Mouse (Mus musculus) embryonic facial prominence, embryonic 12.5 days (tissue): ENCODE results near the gene Dpy19l3. TPM values are rescaled to one million over a fixed set of nuclear protein-coding genes. Genes with fewer than 3 reads are reported as not detected.

ENCODE experiments used
- ATAC-seq: fragments of 200-750 bp; cut with Nextera tagmentation; 2 replicates; pipeline ENCODE4 v1.8.0; 2017; ENCODE audit not compliant: insufficient number of reproducible peaks, insufficient read depth, low FRiP score, low TSS enrichment
- H3K27ac ChIP-seq: fragments of 300-500 bp; sonication (generic); 2 replicates; pipeline ENCODE4 v1.5.1; 2016; ENCODE audit warnings: mild to moderate bottlenecking
- H3K27me3 ChIP-seq: fragments of 300-500 bp; sonication (generic); 2 replicates; pipeline ENCODE4 v1.6.1; 2016; ENCODE audit warnings: mild to moderate bottlenecking, moderate library complexity
- H3K36me3 ChIP-seq: fragments of 300-500 bp; sonication (generic); 2 replicates; pipeline ENCODE4 v1.6.1; 2016; ENCODE audit warnings: mild to moderate bottlenecking
- H3K4me1 ChIP-seq: fragments of 300-500 bp; sonication (generic); 2 replicates; pipeline ENCODE4 v1.6.1; 2016
- H3K4me2 ChIP-seq: fragments of 300-500 bp; sonication (generic); replicated peaks from 2 replicates; pipeline ENCODE4 v1.6.1; 2016; ENCODE audit warnings: mild to moderate bottlenecking, moderate library complexity
- H3K4me3 ChIP-seq: fragments of 300-500 bp; sonication (generic); 2 replicates; pipeline ENCODE4 v1.5.1; 2016; ENCODE audit warnings: mild to moderate bottlenecking
- H3K9ac ChIP-seq: fragments of 300-500 bp; sonication (generic); 2 replicates; pipeline ENCODE4 v1.6.1; 2016; ENCODE audit warnings: mild to moderate bottlenecking, moderate library complexity
- H3K9me3 ChIP-seq: fragments of 300-500 bp; sonication (generic); 2 replicates; pipeline ENCODE4 v1.6.1; 2016; ENCODE audit warnings: mild to moderate bottlenecking, moderate library complexity
- WGBS: fragments of 180-500 bp; shearing (Covaris S2); methylation state at CpG from one replicate; pipeline ENCODE4 v1.1.7; 2016; 5-methylcytosine and 5-hydroxymethylcytosine counted together
- polyA plus RNA-seq: library from polyadenylated mRNA; unstranded; fragments of >200 nt; fragmentation: Nextera tagmentation; extraction: Ambion mirVana; gene quantifications from 2 replicates; pipeline ENCODE4 v1.2.1, GENCODE M21; 2016

The Dpy19l3 gene
- polyA plus RNA-seq, 1 experiment from 2014 or later = 47.4 TPM

DNA sequence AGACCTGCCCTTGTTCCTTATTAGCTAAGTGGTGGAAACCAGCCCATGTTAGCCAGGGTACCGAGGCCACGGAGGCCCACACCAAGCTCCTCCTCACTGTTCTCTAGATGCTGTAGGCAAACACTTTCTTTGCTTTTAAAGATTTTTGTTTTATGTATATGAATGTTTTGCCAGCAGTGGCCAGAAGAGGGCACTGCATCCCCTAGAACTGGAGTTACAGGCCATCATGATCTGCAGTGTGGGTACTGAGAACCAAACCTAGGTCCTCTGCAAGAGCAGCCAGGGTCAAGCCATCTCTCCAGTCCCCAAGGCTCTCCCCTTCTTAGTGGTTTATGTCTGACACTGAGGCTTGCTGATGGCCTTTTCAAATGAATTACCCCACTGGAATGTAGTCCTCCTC lies 31.2 kb downstream of the Dpy19l3 start:
- H3K27me3 ChIP-seq = no peaks in the 10 kb centered on the region
- H3K27ac ChIP-seq = no peak overlapping the region
- peaks cover 67% of the 10 kb centered on the region for H3K36me3 ChIP-seq
- H3K4me1 ChIP-seq = no peaks in the 10 kb centered on the region
- no peak overlapping the region for H3K9ac ChIP-seq
- no peak overlapping the region for H3K4me3 ChIP-seq
- 88% methylated on average over 2 of the region's 2 CpGs for WGBS
- H3K4me2 ChIP-seq = no peak overlapping the region
- no peak for ATAC-seq
- H3K9me3 ChIP-seq = no peaks in the 10 kb centered on the region

DNA sequence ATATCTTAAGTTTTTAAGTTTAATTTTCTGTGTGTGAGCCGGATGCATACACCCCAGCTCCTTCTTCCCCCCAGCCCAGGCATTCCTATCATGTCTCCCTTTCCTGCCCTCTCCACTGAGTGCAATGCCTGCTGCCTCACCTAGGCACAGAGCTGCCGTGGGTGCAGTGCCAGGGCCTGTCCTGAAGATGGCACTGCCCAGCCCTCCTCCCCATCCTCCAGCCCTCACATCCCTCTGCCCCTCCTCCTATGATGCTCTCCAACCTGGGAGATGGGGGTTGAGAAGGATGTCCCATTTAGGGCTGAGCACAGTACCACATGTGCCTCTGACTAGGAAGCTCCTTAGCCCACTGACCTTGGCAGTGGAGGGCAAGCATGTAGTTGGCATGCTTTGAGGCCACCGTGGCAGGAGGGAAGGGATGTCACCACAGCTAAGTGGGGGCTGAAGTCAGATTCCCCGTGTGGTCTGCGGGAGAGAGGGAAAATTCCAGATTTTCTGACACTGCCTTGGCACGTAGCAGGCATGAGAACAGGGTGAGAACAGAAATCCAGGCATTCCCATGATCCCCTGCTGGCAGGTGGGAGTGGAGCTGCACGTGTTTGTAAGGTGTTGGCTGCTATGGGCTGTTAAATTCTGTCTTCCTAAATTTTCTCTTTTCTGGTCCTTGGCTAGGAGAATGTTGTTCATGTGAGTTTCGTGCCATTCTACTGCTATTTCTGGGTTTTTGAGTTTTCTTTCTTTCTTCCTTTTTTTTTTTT lies 35.7 kb downstream of the Dpy19l3 start:
- Histone ChIP-seq H3K4me1 (no peaks in the 10 kb centered on the region), H3K4me2 (no peak overlapping the region), H3K27me3 (no peaks in the 10 kb centered on the region), H3K9me3 (no peaks in the 10 kb centered on the region), H3K36me3 (peaks cover 47% of the 10 kb centered on the region), H3K9ac (no peak overlapping the region), H3K4me3 (no peak overlapping the region), H3K27ac (no peak overlapping the region)
- no peak for ATAC-seq
- 89% methylated on average over 8 of the region's 8 CpGs for WGBS

DNA sequence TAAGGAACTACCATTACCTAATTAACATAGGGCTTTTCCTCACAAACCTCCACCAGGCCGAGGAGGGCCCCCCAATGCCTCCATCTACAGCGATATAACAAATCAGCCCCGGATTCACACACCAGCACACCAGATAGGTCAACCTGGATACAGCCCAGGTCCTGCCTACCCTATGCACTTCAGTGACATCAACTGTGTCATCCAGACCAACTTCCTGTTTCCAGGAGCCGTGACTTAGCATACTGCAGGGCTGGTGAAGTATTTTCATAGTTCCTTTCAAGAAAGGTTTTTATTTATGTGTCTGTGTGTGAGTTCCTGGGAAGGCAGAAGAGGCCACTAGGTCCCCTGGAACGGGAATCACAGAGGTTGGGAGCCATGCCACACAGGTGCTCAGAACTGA lies 43.9 kb downstream of the Dpy19l3 start:
- Histone ChIP-seq H3K4me2 (no peak overlapping the region), H3K9ac (no peak overlapping the region), H3K9me3 (no peaks in the 10 kb centered on the region), H3K4me3 (no peak overlapping the region), H3K27ac (no peak overlapping the region), H3K4me1 (no peaks in the 10 kb centered on the region), H3K36me3 (peaks cover 57% of the 10 kb centered on the region), H3K27me3 (no peaks in the 10 kb centered on the region)
- 90% methylated on average over 5 of the region's 5 CpGs for WGBS
- ATAC-seq = no peak

DNA sequence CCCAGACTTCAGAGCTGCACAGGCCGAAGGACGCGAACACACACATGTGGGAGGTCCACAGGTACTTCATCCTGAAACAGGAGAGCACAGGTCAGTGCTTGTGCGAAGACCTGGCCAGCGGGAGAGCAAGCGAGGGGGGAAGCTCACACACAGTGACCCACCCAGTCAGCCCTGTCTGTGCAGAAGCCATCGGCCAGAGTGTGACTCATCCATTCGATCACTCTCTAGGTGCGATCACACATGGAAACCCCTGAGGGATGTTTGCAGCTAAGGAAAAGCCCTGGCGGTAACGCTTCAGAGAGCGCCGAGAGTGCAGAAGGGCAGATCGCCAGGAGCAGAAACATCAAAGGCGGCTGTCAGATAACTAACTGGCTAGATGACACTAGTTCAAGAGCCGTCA lies 46.2 kb downstream of the Dpy19l3 start:
- ATAC-seq = no peak
- 88% methylated on average over 16 of the region's 16 CpGs for WGBS
- H3K4me1 ChIP-seq = no peaks in the 10 kb centered on the region
- no peaks in the 10 kb centered on the region for H3K9me3 ChIP-seq
- H3K9ac ChIP-seq = no peak overlapping the region
- no peak overlapping the region for H3K27ac ChIP-seq
- no peak overlapping the region for H3K4me2 ChIP-seq
- H3K4me3 ChIP-seq = no peak overlapping the region
- H3K36me3 ChIP-seq = peaks cover 52% of the 10 kb centered on the region
- H3K27me3 ChIP-seq = no peaks in the 10 kb centered on the region

DNA sequence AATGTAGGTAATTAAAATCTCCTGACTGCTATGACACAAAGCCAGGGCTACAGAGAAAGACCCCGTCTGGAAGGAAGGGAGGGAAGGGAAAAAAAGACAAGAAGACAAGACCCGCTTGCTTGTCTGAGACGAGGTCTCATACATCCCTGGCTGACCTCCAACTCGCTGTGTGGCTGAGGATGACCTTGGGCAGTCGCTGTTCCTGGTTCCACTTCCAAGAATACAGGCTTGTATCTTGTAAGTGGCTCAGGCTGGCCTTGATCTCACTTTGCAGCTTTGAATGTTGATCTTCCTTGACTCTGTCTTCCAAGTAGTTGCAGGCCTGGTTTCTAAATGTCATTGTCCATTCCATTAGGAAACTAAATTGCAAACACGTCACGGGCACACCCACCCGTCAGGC lies 55.2 kb downstream of the Dpy19l3 start:
- 90% methylated on average over 8 of the region's 8 CpGs for WGBS
- no peak overlapping the region for H3K4me2 ChIP-seq
- no peaks in the 10 kb centered on the region for H3K4me1 ChIP-seq
- ATAC-seq = no peak
- H3K9me3 ChIP-seq = no peaks in the 10 kb centered on the region
- H3K27ac ChIP-seq = no peak overlapping the region
- peaks cover 48% of the 10 kb centered on the region for H3K36me3 ChIP-seq
- no peaks in the 10 kb centered on the region for H3K27me3 ChIP-seq
- H3K4me3 ChIP-seq = no peak overlapping the region
- no peak overlapping the region for H3K9ac ChIP-seq

DNA sequence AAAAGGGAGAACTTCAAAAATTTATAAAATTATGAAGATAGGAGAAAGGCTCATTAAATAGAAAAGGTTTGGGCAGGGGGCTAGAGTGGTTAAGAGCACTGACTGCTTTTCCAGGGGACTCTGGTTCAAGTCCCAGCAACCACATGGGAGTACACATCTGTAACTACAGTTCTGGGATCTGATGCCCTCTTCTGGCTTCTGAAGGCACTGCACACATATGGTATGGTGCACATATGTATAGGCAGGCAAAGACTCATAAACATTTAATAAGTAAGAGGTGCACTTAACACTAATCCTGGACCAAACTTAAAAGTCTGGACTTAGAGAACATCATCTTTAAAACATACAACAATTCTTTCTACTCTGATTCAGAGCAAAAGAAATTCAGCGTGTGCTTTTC lies 56.2 kb downstream of the Dpy19l3 start:
- no peaks in the 10 kb centered on the region for H3K27me3 ChIP-seq
- H3K4me1 ChIP-seq = no peaks in the 10 kb centered on the region
- no peak overlapping the region for H3K4me3 ChIP-seq
- H3K9ac ChIP-seq = no peak overlapping the region
- H3K27ac ChIP-seq = no peak overlapping the region
- H3K9me3 ChIP-seq = no peaks in the 10 kb centered on the region
- H3K36me3 ChIP-seq = peaks cover 40% of the 10 kb centered on the region
- no peak for ATAC-seq
- 91% methylated on average over 1 of the region's 1 CpGs for WGBS
- no peak overlapping the region for H3K4me2 ChIP-seq

DNA sequence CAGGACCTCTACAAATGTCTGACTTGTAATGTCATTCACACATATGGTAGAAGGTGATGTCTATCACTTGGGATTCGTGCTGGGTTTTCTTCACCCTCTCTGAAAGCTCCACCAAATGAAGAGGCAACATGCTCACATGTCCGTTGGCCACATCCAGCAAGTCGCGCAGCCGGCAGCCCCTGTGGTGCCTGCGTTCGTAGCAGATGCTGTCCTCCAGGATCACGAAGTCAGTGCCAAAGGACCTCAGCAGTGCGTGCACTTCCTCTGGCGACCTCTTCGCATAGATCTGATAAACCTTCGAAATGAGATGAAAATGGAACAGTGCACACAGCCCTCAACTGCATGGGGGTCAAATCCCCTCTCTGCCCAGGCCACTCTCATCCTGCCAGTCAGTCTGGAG lies 61.6 kb downstream of the Dpy19l3 start:
- H3K9ac ChIP-seq = no peak overlapping the region
- no peak overlapping the region for H3K4me3 ChIP-seq
- H3K4me1 ChIP-seq = peaks cover 19% of the 10 kb centered on the region
- no peak overlapping the region for H3K4me2 ChIP-seq
- H3K27ac ChIP-seq = no peak overlapping the region
- H3K36me3 ChIP-seq = peaks cover 25% of the 10 kb centered on the region
- H3K9me3 ChIP-seq = no peaks in the 10 kb centered on the region
- WGBS = 94% methylated on average over 12 of the region's 12 CpGs
- H3K27me3 ChIP-seq = no peaks in the 10 kb centered on the region
- no peak for ATAC-seq

DNA sequence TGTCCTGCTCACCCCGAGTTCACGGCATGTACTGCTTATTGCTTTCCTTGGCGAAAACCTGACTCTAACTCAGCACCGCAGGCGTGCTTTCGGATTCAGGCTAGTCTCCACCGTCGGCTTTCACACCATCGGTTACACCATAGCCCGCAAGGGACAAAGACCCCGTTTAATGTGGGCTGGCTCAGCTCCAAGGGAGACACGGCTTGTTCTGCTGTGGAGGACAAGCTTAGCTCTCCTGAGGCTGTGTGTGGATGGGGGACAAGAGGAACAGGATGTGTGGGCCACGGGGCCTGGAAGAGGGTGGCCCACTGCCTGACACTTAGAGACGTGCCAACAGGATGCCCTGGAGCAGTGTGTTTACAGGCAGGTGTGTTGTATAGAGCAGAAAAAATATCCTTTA lies 62.1 kb downstream of the Dpy19l3 start:
- H3K36me3 ChIP-seq = peaks cover 25% of the 10 kb centered on the region
- no peak for ATAC-seq
- 87% methylated on average over 14 of the region's 14 CpGs for WGBS
- H3K4me1 ChIP-seq = peaks cover 24% of the 10 kb centered on the region
- no peak overlapping the region for H3K4me2 ChIP-seq
- no peak overlapping the region for H3K4me3 ChIP-seq
- H3K27me3 ChIP-seq = no peaks in the 10 kb centered on the region
- no peak overlapping the region for H3K27ac ChIP-seq
- H3K9ac ChIP-seq = no peak overlapping the region
- H3K9me3 ChIP-seq = no peaks in the 10 kb centered on the region

DNA sequence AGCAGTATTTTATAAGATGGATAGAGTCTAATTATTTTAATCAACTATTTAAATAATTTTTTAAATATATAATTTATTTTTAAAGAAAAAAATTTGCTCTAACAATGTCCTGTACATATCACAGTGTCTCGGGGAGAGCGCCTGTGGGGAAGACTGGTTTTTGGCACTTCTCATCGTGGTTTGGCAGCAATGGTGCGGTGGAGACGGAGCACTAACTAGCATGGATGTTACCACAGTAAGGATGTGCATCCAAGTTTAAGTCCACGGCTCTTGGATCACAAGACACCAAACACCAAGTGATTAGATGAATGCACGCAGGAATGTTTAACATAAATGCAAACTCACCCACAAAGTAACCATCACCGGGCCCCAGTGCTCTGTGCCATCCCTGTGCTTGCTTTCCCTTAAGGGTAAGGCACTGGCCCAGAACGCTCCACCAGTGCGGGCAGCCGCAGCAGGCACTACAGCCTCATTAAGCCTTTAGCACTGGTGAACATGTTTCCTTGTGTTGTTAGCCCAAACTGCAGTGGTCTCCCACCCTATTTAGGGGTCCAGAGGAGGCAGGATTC lies 65.4 kb downstream of the Dpy19l3 start:
- peaks cover 11% of the 10 kb centered on the region for H3K36me3 ChIP-seq
- no peak overlapping the region for H3K9ac ChIP-seq
- WGBS = 82% methylated on average over 11 of the region's 11 CpGs
- no peak overlapping the region for H3K27ac ChIP-seq
- H3K4me2 ChIP-seq = no peak overlapping the region
- no peak for ATAC-seq
- H3K9me3 ChIP-seq = no peaks in the 10 kb centered on the region
- H3K27me3 ChIP-seq = no peaks in the 10 kb centered on the region
- peaks cover 33% of the 10 kb centered on the region for H3K4me1 ChIP-seq
- H3K4me3 ChIP-seq = no peak overlapping the region

DNA sequence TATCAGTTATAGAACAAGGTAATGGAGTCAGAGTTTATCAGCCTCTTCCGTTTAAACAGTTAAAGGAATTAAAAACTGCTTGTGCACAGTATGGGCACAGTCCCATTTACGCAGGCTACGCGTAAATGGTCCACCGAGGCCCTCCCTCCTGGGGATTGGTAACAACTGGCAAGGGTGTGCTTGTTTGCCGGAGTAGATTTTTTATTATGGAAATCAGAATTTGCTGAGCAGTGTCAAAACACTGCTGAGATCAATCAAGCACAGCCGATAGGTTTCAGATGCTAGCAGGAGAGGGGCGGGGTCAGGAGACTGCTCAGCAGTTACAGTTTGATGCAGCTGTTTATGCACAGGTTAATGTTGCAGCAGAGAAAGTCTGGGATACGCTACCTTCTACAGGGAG lies 66.0 kb downstream of the Dpy19l3 start:
- Histone ChIP-seq H3K27me3 (no peaks in the 10 kb centered on the region), H3K4me1 (peaks cover 33% of the 10 kb centered on the region), H3K9me3 (no peaks in the 10 kb centered on the region), H3K4me3 (no peak overlapping the region), H3K36me3 (peaks cover 11% of the 10 kb centered on the region), H3K9ac (no peak overlapping the region), H3K4me2 (no peak overlapping the region), H3K27ac (no peak overlapping the region)
- 51% methylated on average over 9 of the region's 9 CpGs for WGBS
- no peak for ATAC-seq

DNA sequence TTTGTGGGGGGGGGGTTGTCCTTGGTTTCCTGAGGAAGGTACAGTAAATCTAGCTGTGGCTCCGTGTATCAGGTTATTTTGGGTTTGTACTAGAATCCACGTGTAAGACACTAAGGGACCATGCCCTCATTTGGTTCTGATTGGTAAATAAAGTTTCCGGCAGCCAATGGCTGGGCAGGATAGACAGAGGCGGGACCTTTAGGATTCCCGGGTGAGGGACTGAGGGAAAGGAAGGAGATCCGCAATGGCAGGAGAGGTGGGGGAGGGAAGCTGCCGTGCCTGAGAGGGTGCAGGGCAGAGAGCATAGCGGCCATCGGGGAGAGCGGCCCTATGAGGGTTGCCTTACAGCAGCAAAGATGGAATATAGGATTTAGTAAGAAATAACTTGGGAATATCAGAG lies 67.0 kb downstream of the Dpy19l3 start:
- H3K4me3 ChIP-seq = no peak overlapping the region
- peaks cover 33% of the 10 kb centered on the region for H3K4me1 ChIP-seq
- no peak overlapping the region for H3K9ac ChIP-seq
- H3K27ac ChIP-seq = no peak overlapping the region
- peaks cover 2% of the 10 kb centered on the region for H3K36me3 ChIP-seq
- no peaks in the 10 kb centered on the region for H3K9me3 ChIP-seq
- WGBS = 24% methylated on average over 10 of the region's 10 CpGs
- no peaks in the 10 kb centered on the region for H3K27me3 ChIP-seq
- peak overlapping the region; percentile 27; the same call in 1 of the 2 replicates for H3K4me2 ChIP-seq
- no peak for ATAC-seq

DNA sequence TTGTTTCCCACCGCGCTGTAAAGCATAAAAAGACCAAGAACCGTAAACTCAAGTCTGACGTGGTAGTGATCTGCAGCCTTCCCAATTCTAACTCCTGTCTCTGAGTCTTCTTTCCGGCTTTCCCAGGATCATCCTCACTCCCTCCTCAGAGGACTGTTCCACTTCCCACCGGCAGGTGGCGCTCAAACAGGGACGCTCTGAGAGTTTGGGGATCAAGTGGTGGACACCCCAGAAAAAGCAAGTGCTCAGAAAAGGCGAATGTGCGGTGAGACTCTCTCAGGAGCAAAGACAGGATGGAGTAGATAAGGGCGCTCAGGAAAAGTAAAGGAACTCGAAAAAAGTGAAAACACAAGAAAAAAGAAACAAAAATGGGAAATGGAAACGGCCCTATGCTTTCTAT lies 67.5 kb downstream of the Dpy19l3 start:
- no peaks in the 10 kb centered on the region for H3K27me3 ChIP-seq
- no peaks in the 10 kb centered on the region for H3K9me3 ChIP-seq
- H3K9ac ChIP-seq = no peak overlapping the region
- H3K4me2 ChIP-seq = peak overlapping the region; percentile 27; the same call in 1 of the 2 replicates
- no peak overlapping the region for H3K4me3 ChIP-seq
- no peaks in the 10 kb centered on the region; the same call in none of the 2 replicates for H3K36me3 ChIP-seq
- no peak overlapping the region for H3K27ac ChIP-seq
- no peak for ATAC-seq
- 32% methylated on average over 13 of the region's 13 CpGs for WGBS
- H3K4me1 ChIP-seq = peaks cover 33% of the 10 kb centered on the region
